Mouse (Mus musculus): ENCODE data around the gene Slc6a11.

Slc6a11 gene

DNA sequence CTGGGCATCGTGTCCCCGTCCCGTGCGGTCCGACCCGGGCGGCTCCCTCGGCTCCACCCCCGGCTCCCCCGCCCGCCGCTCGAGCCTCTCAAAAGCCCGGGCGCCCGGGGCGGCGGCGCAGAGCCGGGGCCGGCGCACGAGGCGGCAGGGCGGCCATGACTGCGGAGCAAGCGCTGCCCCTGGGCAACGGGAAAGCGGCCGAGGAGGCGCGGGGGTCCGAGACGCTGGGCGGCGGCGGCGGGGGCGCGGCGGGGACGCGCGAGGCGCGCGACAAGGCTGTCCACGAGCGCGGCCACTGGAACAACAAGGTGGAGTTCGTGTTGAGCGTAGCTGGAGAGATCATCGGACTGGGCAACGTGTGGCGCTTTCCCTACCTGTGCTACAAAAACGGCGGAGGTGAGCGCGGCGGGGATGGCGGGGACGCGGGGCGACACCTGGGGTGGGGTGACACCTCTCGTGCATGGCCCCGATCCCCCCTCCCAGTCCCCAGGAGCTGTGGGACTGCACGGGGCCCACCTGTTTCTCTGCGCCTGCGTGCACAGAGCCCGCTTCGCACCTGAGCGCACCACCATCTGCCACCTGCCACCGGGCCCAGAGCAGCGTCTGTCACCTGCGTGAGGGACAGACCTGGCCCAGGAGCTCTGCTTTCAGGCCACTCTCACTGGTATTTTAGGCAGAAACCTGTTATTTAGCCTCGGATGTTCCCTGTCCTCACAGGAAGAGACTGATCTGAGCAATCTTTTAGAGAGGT is at the start of gene Slc6a11:
Gene Slc6a11 (plus strand): TSS at position 120 of the 751 bp plus-strand sequence.
- ATAC-seq (ENCODE audit: low TSS enrichment): peak; percentile 45; the same call in 1 of the 2 replicates

DNA sequence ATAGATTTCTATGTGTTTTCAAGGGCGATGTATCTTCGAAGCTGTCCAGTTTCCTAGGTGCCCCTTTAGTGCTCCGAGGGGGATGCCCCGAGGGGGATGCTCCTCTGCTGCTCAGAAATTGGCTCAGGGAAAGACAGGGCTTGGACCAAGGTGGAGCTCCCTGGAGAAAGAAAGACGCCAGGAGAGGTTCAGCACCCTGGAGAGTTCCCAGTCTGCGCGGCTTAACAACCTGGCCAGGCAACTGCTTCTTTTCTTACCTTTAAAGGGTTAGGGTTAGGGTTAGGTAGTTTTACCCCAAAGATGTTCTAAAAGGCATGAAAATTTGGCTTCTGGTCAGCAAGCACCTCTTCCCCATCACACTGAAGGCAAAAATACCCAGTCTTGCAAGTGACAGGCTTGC is 43.9 kb upstream of the Slc6a11 start:
- ATAC-seq (ENCODE audit: low TSS enrichment): no peak

DNA sequence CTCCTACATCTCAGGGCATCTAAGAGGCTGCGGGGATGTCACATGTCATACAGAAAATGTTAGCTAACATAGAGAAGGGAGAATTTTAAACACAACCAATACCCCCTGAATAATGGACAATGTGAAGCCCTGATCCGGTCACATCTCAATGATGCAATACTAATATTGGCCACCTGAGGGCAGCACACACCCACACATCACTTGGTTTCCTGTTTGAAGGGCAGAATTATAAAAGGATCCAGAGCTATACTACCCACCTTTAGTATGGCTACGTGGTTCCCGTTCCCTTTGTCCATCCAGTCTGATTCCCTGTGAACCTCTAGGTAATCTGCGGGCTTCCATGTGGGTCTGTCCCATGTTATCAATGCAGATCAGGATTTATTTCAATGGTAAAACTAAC is 41.4 kb upstream of the Slc6a11 start:
- ATAC-seq (ENCODE audit: low TSS enrichment): peak; percentile 62

DNA sequence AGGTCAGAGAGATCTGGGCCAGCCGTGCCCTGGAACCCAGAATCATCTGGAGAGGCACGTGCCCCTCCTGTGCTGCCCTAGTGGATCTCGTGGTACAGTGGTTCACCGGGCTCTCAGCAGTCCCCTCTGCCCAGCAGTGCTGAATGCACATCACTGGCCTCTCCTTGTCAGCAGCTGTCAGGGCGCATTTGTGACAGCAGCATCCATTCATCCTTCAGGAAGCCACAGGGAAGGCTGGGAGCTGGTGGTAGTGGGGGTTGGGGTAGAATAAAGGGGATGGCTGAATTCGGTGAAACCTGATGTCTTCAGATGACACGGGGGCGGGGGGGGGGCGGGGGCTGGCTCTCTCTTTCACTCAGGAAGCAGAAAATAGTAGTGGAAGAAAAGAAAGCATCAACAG is 38.8 kb upstream of the Slc6a11 start:
- no peak for ATAC-seq (ENCODE audit: low TSS enrichment)

DNA sequence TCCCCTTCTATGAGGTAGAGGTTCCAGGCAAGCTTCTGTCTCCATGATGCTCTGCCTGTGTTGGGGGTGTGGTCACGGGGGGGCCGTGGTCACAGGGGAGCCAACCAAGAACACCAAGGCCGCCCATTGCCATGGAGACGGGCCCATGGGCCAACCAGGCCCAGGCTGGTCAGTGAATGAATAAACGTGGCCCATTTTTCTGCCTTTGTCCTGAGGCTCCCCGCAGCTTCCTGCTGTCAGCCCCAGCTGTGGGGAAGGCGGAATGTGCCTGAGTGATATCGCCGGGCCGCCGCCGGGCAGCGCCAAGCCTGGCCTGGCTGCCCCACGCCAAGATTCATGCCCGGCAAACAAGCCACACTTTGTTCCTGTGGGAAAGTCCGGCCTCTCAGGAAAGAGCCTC is 36.8 kb upstream of the Slc6a11 start:
- ATAC-seq (ENCODE audit: low TSS enrichment): peak; percentile 81

DNA sequence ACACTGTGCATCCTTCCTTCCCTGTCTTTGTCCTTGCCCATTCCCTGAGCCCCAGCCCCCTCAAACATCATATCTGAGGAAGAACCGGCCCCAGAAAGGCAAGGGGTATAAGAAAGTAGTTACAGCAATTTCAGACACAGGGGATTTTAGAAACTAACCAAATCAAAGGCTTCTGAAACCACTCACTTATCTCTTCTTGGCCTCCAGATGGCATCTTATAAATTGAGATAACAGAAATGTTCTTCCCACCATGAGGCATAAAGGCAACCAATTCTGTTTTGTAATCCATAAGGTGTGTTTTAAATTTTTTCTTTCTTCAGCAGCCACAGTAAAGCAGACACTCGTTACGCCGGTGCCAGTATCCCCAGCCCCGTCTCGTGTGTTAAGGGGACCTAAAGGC is 34.5 kb upstream of the Slc6a11 start:
- no peak for ATAC-seq (ENCODE audit: low TSS enrichment)

DNA sequence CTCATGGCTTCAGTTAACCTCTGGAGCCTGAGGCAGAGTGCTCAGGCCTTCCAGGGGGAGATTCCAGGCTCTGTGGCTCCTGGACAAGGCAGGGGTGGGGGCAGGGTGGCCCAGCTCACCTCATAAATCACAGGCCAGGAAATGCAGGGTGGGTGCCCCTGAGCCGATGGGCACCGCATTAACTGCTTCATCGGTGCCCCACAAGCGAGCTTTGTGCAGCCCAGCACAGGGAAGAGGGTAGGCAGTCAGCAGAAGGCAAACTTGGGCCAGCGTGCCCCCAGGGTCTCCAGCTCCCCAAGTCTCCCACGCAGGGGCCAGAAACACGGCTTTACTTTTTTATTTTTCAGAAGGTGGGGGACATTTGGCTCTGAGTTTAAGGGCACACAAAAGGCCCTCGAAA is 29.1 kb upstream of the Slc6a11 start:
- ATAC-seq (ENCODE audit: low TSS enrichment): no peak

DNA sequence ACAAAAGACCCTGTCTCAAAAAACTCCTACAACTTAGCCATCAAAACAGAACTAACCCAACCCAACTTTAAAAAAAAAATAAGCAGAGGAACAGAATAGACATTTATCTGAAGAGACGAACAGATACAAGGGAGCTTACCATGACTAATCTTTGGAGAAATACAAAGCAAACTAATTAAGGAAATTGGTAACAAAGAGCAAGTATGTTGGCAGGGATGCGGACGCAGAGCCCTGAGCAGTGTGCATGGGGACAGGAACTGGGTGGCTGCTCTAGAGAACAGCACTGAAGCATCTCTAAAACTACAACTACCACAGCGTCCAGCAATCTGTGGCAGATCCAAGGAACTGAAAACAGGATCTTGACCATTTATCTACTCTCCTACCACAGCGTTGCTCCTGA is 11.5 kb upstream of the Slc6a11 start:
- ATAC-seq (ENCODE audit: low TSS enrichment): no peak

DNA sequence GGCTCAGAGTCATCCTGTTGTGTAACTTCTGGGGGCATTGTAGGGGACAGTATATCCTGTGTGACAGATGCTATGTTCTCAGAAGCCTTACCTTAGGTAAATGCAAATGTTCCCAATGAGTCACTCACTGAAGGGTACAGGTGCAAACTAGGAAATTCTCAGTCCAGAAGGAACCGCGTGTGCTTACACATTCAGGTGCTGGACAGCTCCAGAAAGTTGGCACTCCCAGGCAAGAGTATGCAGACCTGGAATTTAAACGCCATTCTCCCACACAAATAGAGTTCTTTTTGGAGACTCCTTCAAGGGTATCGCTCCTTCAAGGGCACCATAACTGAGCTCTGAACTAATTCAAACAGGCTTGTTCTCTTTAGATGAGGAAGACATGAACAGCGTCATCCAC is 5.5 kb upstream of the Slc6a11 start:
- ATAC-seq (ENCODE audit: low TSS enrichment): no peak

DNA sequence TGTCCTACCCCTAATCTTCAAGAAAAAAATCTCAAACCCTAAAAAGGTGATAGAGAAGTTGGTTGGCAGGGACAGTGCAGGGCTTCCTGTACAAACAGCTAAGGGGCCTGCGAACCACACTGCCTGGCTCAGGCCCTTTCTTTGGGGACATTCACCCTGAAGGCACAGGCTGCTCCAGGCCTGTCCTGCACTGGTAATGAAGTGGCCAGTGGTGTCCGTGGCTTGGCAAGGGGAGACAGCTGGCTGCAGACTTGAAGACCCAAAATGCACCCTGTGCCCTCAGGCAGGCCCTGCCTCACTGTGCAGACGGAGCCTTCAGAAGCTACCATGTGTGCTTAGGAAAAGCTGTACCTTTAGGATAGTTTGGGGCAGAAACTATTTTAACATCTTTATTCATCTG is 1.4 kb downstream of the Slc6a11 start:
- ATAC-seq (ENCODE audit: low TSS enrichment): peak; percentile 48; the same call in 1 of the 2 replicates

DNA sequence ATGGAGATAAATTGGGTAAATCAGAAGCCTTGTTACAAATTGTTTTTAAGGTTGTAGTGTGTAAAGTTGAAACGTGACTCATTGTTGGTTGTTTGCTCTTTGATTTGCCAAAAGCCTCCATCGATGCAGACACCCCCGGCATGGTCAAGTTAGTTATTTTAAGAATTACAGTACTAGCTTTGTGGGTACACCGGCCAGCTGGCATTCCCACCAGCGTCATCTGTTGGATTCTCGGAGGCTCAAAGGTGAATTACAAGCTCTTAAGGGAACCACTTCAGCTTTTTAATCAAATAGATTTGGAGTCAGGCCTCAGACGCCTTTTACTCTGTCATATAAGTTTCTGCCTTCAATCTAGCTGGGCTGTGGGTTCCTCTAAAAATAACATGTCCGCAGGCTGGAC is 1.9 kb downstream of the Slc6a11 start:
- ATAC-seq (ENCODE audit: low TSS enrichment): no peak

DNA sequence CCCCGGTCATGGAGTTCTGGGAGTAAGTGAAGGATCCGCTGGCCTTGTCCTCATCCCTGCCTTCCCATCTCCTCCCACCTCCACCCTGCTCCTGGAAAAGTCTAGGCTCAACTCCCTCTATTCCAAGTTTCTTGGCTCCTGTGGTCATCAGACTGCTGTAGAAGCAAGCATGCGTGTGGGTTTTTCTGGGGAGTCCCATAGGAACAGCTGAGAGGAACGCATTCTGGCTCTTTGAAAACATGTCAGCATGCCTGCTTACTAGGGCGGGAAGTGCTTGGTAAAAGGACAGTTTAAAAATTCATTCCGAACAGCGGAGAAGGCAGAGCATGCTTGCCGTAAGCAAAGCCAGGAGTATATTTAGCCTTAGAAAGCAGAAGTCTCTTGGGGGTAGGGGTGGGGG is 7.9 kb downstream of the Slc6a11 start:
- peak; percentile 62; the same call in 1 of the 2 replicates for ATAC-seq (ENCODE audit: low TSS enrichment)

DNA sequence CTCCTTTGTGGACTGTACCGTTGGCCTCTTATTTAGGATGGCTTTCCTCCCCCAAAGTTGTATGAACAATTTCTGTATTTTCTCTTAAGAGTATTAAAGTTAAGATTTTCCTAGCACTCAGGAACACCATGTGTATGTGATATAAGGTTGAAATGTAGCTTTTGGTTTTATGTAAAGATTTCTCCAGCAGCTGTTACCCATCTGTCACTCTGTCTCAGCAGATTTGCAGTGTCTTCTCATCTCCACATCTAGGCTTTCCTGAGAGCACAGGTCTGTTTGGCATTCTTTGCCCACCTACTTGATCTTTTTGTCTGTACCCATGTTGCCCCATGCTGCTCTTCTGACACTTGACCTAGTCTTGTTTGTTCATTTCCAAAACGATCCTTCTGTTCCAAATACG is 10.4 kb downstream of the Slc6a11 start:
- ATAC-seq (ENCODE audit: low TSS enrichment): 0 out of 2 replicates have a peak, but pooled peaks have one; percentile 42

DNA sequence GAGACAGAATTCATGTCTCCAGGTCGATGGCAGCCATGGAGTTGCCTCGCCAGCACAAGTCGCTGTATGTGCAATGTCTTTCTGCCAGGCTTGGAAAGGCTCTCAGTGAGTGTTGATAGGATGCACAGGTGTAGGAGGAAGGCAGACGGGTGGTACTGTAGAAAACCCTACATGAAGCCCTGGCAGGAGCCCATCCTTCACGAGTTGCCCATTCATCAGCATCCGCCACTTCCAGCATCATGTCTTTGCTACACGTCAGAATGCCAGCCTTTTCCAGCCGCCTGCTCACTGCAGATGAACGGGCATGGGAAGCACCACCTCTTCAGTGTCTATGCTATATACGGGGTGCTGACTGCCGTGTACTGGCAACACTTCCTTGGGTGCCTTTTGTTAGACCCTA is 11.4 kb downstream of the Slc6a11 start:
- ATAC-seq (ENCODE audit: low TSS enrichment): peak; percentile 51; the same call in 1 of the 2 replicates

DNA sequence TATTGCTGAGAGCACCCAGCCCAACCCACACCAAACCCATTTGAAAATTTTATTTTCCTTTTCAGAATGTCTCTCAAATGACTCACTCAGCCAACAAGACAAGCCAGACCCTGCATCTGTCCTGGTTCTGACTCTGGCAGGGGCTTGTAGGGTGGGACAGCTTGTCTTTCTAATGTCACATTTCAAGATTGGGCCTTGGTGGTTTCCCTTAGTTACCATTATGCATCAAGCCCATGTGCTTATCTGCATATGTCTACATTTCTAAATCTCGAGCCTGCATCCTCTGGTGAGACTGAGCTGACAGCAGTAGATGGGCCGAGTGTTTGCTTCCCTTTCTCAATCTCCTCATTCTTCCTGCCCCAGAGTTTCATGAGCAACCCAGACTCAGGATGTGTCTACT is 12.5 kb downstream of the Slc6a11 start:
- ATAC-seq (ENCODE audit: low TSS enrichment): no peak

DNA sequence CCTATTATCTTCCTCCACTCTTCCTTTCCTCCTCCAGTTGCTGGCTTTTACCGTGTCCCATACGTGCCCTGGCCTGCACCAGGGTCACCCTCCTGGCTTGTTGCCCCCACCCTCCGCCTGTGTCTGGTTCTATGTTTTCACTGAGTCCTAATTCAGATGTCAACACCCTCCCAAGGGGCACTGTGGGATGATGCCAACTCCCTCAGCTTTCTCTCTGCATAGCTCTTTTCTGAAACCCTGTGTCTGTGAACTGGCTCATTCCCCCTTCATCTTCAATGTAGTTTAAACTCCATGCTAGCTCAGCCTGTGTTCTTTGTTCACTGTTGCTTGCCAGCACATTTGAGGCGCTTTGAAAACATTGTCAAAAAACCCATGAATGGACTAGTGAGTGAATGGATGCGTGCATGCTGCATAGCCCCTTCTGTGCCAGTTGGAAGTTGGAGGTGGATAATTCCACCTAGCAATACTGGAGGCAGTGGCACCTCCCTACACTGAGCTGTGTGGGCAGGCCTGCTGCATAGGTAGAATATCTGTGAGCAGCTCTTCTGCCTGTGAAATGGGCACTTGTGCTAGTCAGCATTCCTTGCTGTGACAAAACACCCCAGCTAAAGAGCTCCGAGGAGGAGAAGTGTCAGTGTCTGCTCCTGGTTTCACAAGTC is 13.5 kb downstream of the Slc6a11 start:
- no peak for ATAC-seq (ENCODE audit: low TSS enrichment)

DNA sequence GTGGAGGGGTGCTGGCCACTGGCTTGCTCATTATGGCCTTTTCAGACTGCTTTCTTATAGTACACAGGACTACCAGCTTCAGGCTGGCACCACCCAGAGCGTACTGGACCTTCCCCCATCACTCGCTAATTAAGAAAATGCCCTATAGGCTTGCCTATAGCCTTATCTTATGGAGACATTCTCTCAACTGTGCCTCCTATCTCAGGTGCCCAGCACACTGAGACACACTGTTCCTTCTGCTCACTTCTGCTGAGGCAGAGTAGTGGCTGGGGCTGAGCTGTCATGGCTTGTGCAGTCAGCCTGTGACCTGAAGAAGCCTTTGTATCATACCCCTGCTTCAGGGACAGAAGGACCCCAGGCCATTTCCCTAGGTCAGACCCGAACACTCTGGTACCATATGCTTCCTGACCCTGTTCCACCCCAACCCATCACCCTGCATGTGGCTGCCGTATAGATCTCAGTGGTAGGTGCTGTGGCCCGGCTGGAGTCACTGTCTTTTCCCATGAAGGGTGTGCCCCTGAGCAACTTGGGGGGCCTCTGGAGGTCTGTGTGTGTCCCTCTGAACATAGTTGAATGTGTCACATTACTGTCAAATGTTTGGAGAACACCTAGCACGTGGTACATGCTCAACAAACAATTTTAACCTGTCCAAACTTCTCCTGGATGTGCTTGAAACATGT is 14.7 kb downstream of the Slc6a11 start:
- ATAC-seq (ENCODE audit: low TSS enrichment): no peak

DNA sequence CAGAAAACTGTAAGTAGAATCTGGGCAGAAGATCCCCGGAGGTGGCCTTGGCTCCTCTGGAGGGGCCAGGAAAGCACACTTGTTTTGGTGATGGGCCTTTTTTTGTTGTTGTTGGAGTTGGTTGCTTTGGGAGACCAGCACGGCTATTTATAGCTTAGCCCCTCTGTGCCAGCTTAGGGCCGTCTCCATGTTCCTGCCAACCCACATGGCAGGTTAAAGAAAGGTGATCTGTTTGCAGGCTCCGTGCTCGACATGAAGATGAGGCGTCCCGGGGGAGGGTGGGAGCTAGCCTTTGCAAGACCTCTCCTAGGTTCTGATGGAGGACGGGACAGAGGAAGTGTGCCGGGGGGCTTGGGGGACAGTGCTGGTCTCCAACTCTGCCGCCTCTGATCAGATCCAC is 24.7 kb downstream of the Slc6a11 start:
- no peak for ATAC-seq (ENCODE audit: low TSS enrichment)

DNA sequence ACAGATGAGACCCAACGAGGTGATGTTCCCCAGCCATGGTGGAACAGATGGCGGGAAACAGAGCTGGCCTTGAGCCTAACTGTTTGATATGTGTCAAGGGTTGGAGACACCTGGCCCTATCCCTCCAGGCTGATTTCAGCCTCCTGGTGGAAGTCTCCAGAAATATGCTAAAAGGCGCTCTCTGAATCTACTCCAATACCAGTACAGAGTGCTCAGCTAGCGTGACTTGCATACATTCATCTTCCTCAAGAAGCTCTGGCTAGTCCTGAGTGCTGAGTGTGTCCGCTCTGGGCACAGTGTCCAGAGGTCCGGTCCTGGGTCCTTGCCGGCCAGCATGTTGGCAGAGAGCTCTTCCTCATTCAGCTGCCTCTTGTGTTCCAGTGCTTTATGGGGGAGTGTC is 27.8 kb downstream of the Slc6a11 start:
- ATAC-seq (ENCODE audit: low TSS enrichment): peak; percentile 67

DNA sequence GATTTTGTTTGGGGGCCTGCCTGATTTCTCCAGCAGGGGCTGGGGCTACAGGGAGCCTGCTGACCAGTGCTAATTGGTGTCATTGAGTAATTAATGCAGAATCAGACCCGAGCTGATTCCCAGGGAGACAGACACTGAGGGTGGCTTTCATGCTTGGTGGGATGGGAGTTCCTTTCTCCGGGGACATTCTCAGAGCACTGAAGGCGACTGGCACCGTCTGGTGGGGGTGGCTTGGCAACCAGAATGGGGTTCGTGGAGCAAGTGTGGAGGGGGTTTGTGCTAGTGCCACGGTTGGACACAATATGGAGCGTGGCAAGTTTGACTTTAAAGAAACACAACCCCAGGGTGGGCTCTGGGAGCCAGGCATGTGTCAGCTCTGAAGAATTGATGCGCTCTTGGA is 29.7 kb downstream of the Slc6a11 start:
- ATAC-seq (ENCODE audit: low TSS enrichment): no peak

DNA sequence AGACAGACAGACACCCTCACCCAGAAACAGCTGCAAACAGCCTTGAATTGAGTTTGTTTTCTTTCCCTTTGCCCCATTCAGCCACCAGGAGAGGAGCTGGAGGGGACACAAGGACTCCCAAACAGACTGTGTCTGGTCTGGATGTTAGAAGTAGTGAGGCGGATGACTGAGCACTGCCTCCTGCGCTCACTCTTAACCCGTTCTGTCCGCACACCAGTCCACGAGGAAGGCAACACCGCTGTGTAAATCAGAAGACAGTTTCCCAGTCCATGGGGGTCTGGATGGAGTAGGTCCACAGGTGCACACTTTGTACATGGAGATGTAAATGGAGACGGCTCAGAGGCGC is 43.0 kb downstream of the Slc6a11 start:
- no peak for ATAC-seq (ENCODE audit: low TSS enrichment)

DNA sequence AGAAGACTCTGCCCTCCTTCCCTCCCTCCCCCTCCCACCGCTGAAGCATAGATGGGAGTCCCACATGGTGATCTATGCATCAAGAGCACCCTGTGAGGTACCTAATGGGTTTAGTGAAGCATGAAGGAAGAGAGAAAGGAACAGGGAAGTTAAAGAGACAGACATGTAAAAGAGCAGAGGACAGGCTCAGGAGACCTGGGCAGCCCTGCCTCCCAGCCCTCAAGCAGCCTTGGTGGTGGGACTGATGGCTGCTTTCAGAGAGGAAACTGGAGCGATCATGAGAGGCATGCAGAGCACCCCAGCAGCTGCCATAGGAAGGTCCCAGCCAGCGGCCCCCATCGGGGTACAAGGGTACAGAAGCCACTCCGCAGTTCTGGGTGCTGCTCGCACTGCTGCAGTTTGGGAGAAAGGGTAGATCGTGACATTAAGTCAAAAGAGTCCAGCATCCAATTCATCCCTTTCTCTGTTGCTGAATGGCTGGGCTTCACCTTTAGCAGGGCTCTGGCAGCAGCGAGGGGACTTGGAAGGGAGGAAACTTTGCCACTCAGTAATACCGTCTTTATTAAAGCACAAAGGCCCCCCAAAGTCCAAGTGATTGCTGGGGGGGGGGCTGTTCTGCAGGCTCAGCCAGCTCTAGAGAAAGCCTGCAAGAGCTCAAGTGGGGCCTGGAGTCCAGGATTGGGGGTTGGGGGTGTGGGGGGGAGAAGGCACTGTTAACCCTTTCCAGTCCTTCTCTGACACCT is 43.5 kb downstream of the Slc6a11 start:
- ATAC-seq (ENCODE audit: low TSS enrichment): no peak
